Mouse (Mus musculus) MN1 (cell line): ENCODE data around the gene Runx1.

Source experiments
- DNase-seq: peaks from one replicate; pipeline ENCODE4 v3.0.0-alpha.2; 2016; ENCODE audit warnings: low spot score

Gene Runx1

GRCm38 (mm10) chr16:92745239-92745638 is 80.7 kb downstream of the Runx1 start:
- DNase-seq: no peak

- no peak for DNase-seq
These were observed 81.7 kb downstream of the Runx1 start for GRCm38 (mm10) chr16:92744172-92744777.

- no peak for DNase-seq
These were observed 82.2 kb downstream of the Runx1 start for GRCm38 (mm10) chr16:92743755-92744154.

GRCm38 (mm10) chr16:92741342-92741741 is 84.6 kb downstream of the Runx1 start:
- DNase-seq: no peak

- DNase-seq: no peak
These were observed 85.4 kb downstream of the Runx1 start for GRCm38 (mm10) chr16:92740541-92740940.

- DNase-seq: no peak
These were observed 86.0 kb downstream of the Runx1 start for GRCm38 (mm10) chr16:92739997-92740396.

- no peak for DNase-seq
These were observed 86.7 kb downstream of the Runx1 start for GRCm38 (mm10) chr16:92739071-92739793.

- no peak for DNase-seq
These were observed 87.4 kb downstream of the Runx1 start for GRCm38 (mm10) chr16:92738476-92739010.

GRCm38 (mm10) chr16:92726870-92727269 is 99.1 kb downstream of the Runx1 start:
- no peak for DNase-seq

GRCm38 (mm10) chr16:92724526-92724925 is 101.4 kb downstream of the Runx1 start:
- DNase-seq: no peak

- DNase-seq: no peak
These were observed 105.3 kb downstream of the Runx1 start for GRCm38 (mm10) chr16:92720678-92721077.

GRCm38 (mm10) chr16:92719725-92720124 is 106.2 kb downstream of the Runx1 start:
- DNase-seq: no peak

GRCm38 (mm10) chr16:92715599-92716483 is 110.1 kb downstream of the Runx1 start:
- DNase-seq: no peak

GRCm38 (mm10) chr16:92710161-92710560 is 115.8 kb downstream of the Runx1 start:
- DNase-seq: no peak

GRCm38 (mm10) chr16:92708718-92709117 is 117.2 kb downstream of the Runx1 start:
- DNase-seq: no peak

- no peak for DNase-seq
These were observed 118.2 kb downstream of the Runx1 start for GRCm38 (mm10) chr16:92707712-92708111.

GRCm38 (mm10) chr16:92707146-92707545 is 118.8 kb downstream of the Runx1 start:
- no peak for DNase-seq

- no peak for DNase-seq
These were observed 120.1 kb downstream of the Runx1 start for GRCm38 (mm10) chr16:92705564-92706458.

- DNase-seq: no peak
These were observed 122.1 kb downstream of the Runx1 start for GRCm38 (mm10) chr16:92703850-92704249.

GRCm38 (mm10) chr16:92699531-92700397 is 126.2 kb downstream of the Runx1 start:
- DNase-seq: no peak
